Mouse (Mus musculus): Measurements from ENCODE around the gene Oas1f.

Oas1f gene

GRCm38 (mm10) chr5:120847067-120847466 lies at the start of gene Oas1f:
Gene Oas1f (plus strand): TSS chr5:120847367.
- 84% methylated on average over 4 of the region's 4 CpGs for WGBS

GRCm38 (mm10) chr5:120798147-120798546 lies 49.0 kb upstream of the Oas1f start:
- 79% methylated on average over 5 of the region's 5 CpGs for WGBS

- WGBS: 75% methylated on average over 2 of the region's 2 CpGs
These were observed 48.2 kb upstream of the Oas1f start for GRCm38 (mm10) chr5:120798943-120799342.

- 83% methylated on average over 2 of the region's 2 CpGs for WGBS
These were observed 43.6 kb upstream of the Oas1f start for GRCm38 (mm10) chr5:120803596-120803995.

GRCm38 (mm10) chr5:120806458-120806857 lies 40.7 kb upstream of the Oas1f start:
- WGBS: 94% methylated on average over 1 of the region's 1 CpGs

GRCm38 (mm10) chr5:120809171-120809570 lies 38.0 kb upstream of the Oas1f start:
- 48% methylated on average over 6 of the region's 6 CpGs for WGBS

GRCm38 (mm10) chr5:120811951-120812819 lies 35.0 kb upstream of the Oas1f start, which contains the start of gene Oas1c:
Gene Oas1c (minus strand): TSS chr5:120812514.
- 7% methylated on average over 18 of the region's 18 CpGs for WGBS

GRCm38 (mm10) chr5:120813023-120813422 lies 34.1 kb upstream of the Oas1f start:
- 85% methylated on average over 6 of the region's 6 CpGs for WGBS

GRCm38 (mm10) chr5:120815949-120816348 lies 31.2 kb upstream of the Oas1f start:
- 75% methylated on average over 3 of the region's 3 CpGs for WGBS

- 81% methylated on average over 4 of the region's 4 CpGs for WGBS
These were observed 16.1 kb upstream of the Oas1f start for GRCm38 (mm10) chr5:120831031-120831430.

GRCm38 (mm10) chr5:120833335-120834280 lies 13.6 kb upstream of the Oas1f start:
- 38% methylated on average over 17 of the region's 17 CpGs for WGBS

GRCm38 (mm10) chr5:120836731-120837585 lies 10.2 kb upstream of the Oas1f start:
- WGBS: 15% methylated on average over 8 of the region's 8 CpGs

GRCm38 (mm10) chr5:120844713-120845112 lies 2.5 kb upstream of the Oas1f start:
- 59% methylated on average over 3 of the region's 3 CpGs for WGBS

GRCm38 (mm10) chr5:120849601-120850136 lies 2.5 kb downstream of the Oas1f start:
- 62% methylated on average over 3 of the region's 3 CpGs for WGBS

- WGBS: 78% methylated on average over 2 of the region's 2 CpGs
These were observed 12.1 kb downstream of the Oas1f start for GRCm38 (mm10) chr5:120859241-120859640.

- WGBS: 69% methylated on average over 4 of the region's 4 CpGs
These were observed 14.0 kb downstream of the Oas1f start, which contains the start of gene Oas1h for GRCm38 (mm10) chr5:120861121-120861520. Gene Oas1h (plus strand): TSS chr5:120861421.

GRCm38 (mm10) chr5:120865336-120865860 lies 18.2 kb downstream of the Oas1f start:
- whole genome bisulfite sequencing: 80% methylated on average over 3 of the region's 3 CpGs

- 90% methylated on average over 7 of the region's 7 CpGs for WGBS
These were observed 22.4 kb downstream of the Oas1f start for GRCm38 (mm10) chr5:120869436-120870015.

- WGBS: 79% methylated on average over 3 of the region's 3 CpGs
These were observed 22.9 kb downstream of the Oas1f start for GRCm38 (mm10) chr5:120870081-120870480.

GRCm38 (mm10) chr5:120870782-120871181 lies 23.6 kb downstream of the Oas1f start:
- 67% methylated on average over 7 of the region's 7 CpGs for WGBS

Measured in cerebral cortex, adult 2 months (tissue).